Mouse (Mus musculus) 3T3-L1 (cell line): ENCODE measurements around the gene Calml3.
"Not testable (repeated sequence)": the region's sequence is repeated elsewhere in the genome, so short reads cannot be mapped to it uniquely, and the experiment has no call there.

Experiments used
- DNase-seq: peaks from one replicate; pipeline ENCODE4 v3.0.0-alpha.2; 2015; ENCODE audit warnings: low read depth, low spot score

The Calml3 gene

DNA sequence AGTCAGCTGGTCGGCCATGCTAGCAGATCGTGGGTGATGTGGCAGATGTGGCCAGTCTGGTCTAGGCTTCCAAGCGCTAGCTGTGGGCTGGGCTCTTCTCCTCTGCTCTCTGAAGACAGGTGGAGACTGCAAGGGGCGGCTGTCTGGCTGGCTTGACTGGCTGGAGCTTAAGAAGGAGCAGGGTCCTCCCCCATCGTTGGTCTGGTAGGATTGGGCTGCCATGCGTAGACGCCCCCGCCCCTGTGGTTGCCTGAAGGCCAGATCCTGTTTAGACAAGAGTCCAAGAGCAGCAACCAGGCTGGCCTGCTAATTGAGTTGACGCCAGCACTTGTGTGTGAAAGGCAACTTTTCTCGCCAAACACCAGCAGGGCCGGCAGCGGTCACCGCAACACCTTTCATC, at the start of gene Calml3:
Gene Calml3 (minus strand): TSS at position 131 of the 400 bp plus-strand sequence.
- no peak for DNase-seq

- DNase-seq, result no peak
Observed at GRCm38 (mm10) chr13:3850330-3850729, 46.2 kb upstream of the Calml3 start.

- not testable (repeated sequence) for DNase-seq
Observed at GRCm38 (mm10) chr13:3840662-3841061, 36.5 kb upstream of the Calml3 start.

DNA sequence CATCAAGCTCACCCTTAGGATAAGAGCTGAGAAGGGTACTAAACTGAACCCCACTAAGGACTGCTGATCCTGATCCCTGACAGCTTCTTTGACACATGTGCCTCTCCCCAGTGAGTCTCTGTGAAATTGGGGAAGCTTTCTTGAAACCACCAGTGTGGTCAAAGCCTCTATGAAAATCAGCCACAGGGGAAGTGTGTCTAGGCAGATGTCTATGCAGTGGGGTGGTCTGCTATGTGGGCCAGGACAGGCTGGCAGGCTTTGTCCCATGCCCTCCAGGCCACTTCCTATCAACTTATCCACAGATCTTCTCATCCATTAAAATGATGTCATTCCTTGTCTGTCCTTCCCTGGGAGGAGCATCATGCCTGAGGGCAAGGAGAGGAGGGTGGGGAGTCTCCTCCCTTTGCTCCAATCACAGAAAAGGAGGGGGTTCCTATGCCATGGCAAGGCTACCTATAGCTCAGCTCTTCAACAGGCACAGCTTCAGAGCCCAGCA, 33.2 kb upstream of the Calml3 start, which contains the start of gene Calm4:
Gene Calm4 (plus strand): TSS at position 446 of the 496 bp plus-strand sequence.
- DNase-seq, result not testable (repeated sequence)

DNA sequence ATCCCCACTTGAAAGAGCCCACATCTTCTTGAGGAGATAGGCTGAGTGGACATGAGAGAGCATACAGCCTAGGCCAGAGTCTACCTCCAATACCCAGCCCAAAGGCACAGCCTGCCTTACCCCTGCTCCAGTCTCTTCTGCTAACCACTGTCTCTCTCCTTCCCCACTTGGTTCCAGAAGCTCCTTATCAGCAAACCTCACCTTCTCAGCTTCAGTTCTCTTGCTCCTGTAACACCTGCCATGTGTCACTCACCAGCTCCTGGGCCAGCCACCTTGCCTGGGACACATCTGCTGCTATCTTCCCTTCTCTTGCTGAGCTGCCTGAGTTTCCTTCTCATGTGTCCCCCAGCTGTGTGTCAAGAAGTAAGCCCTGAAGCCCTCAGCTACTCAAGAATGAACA, 29.5 kb upstream of the Calml3 start:
- not testable (repeated sequence) for DNase-seq

DNA sequence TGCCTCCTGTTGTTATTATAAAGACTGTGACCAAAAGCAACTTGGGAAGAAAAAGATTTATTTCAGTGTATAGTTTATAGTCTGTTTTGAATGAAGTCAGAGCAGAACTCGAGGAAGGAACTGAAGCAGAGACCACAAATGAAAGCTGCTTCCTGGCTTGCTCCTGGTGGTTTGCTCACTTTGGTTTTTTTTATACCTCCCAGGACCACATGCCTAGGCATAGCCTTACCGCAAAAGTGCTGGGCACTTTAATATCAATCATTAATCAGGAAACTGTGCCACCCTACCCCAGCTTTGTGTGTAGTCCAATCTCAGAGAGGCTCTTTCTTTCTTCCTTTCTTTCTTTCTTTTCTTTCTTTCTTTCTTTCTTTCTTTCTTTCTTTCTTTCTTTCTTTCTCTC, 28.3 kb upstream of the Calml3 start:
- DNase-seq, result no peak

GRCm38 (mm10) chr13:3831994-3832393, 27.9 kb upstream of the Calml3 start:
- no peak for DNase-seq

GRCm38 (mm10) chr13:3831546-3831945, 27.4 kb upstream of the Calml3 start:
- no peak for DNase-seq

DNA sequence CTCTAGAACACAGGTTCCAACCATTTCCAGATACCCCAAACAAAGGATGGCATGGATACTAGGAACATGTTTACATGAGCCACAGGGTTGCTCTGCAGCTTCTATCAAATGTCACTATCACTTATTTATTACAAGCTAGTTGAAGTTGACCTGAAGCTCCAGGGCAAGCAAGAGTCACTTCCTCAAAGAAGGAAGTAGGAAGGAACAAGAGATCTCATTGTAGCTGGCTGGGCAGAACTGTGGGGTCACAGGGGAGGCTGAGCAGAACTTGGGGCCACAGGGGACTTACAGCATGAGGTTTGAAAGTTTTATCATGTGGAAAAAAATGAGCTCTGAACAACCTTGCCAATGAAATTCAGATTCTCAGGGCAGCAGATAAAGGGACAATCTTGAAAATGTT, 21.6 kb upstream of the Calml3 start:
- DNase-seq, result no peak

DNA sequence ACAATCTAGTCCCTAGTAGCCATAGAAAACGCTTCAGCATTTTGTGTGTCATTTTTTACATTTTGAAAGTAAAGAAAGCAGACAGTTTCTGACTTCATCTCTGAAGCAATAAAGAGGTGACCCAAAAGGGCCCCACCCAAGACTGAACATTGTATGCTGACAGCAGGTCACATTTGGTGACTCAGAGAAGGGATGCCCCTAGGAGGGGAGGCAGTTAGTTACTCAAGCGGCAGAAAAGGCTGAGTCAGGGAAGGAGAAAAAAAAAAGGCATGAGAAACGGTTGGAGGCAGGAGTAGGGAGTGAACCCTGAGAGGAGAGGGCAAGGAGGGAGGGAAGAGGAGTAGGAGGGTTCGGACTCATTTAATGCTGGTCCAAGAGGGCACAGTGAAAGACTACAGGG, 18.0 kb upstream of the Calml3 start:
- peak; percentile 79 for DNase-seq

GRCm38 (mm10) chr13:3818740-3819076, 14.6 kb upstream of the Calml3 start:
- DNase-seq, result no peak

- DNase-seq, result peak; percentile 47
Observed at GRCm38 (mm10) chr13:3818012-3818739, 14.1 kb upstream of the Calml3 start.

DNA sequence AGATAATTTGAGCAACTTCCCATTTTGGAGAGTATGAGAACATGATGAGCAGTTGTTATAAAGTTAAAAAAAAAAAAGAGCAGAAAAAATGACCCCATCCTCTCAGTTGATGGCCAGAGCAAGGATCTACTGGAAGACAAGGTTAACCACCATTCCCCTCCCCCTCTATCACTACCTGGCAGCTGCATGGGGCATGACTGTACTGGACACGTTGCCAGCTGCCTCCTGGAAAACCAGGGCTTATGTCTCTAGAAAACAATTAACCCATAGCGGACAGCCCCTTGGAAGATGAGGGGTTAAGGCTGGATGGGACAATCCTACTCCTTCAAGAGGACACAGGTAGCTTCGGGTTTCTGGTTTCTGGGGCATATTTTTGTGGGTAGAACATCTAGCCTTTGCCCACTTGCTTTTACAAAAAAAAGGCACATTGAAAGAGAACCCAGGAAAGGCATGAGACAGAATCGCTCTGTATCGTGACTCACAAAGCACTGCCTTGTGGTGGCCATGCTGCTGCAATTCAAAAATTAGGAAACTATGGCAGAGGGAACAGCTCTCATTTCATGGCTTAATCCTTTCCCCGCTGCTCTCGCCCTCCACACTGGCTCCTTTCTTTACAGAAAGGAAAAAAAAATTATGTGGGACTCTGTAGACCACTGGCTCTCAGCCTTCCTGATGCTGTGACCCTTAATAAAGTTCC, 3.2 kb upstream of the Calml3 start:
- peak; percentile 56 for DNase-seq

DNA sequence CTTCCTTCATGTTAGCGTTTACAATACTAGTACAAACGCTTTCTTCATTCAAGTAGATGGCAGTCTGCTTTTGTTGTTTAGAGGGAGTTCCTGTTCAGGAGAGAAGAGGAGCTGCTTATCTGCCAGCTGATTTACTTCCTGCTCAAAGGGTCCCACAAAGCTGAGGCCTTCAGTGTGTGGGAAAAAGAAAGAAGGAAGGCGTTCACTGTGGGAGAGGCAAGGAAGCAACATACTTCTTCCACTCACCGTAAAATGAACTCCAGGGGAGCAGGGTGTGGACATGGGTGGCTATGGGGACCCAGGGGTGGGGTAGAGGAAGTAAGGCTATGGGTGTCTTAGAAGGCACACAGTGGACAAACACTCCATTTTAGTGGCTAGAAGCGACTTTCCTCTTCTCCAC, 1.5 kb upstream of the Calml3 start:
- DNase-seq, result no peak

DNA sequence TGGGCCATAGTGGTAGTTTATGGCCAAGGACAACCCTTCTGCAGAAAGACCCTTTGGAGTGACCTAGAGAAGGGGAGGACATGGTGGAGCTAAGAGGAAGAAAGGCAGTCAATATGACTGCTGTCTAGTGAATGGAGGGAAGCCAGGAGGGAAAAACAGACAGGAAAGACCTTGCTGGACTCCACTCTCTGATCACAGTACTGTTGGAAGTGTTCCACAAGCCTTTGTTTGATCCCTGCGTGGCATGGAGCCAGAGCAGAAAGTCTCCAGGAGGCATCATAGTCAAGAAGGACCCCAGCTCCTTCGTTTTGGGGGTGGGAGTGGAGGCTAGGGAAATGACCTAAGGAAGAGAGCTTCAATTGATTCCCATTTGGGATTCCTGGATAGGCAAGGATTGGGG, 1.0 kb upstream of the Calml3 start:
- no peak for DNase-seq

- DNase-seq, result no peak
Observed at GRCm38 (mm10) chr13:3799386-3799785, 4.7 kb downstream of the Calml3 start.

DNA sequence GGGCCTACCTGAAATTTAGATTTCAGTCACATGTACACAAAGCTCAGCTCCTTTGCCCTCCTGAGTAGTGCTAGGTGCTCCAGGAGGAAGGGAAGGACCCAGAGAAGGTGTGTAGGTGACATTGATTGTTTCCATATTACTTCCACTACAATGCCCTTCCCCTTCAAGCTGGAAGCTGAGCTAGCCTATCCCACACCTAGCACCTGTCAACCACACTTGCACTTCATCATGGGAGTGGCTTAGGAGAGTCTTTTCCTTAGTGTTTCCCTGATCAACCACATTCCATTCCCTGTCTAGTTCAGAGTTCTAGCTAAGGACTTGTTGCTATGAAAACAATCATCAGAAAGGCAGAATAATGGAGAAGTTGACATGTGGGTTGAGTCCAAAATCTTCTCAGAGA, 5.4 kb downstream of the Calml3 start:
- no peak for DNase-seq

- DNase-seq, result no peak
Observed at GRCm38 (mm10) chr13:3796649-3797048, 7.5 kb downstream of the Calml3 start.

DNA sequence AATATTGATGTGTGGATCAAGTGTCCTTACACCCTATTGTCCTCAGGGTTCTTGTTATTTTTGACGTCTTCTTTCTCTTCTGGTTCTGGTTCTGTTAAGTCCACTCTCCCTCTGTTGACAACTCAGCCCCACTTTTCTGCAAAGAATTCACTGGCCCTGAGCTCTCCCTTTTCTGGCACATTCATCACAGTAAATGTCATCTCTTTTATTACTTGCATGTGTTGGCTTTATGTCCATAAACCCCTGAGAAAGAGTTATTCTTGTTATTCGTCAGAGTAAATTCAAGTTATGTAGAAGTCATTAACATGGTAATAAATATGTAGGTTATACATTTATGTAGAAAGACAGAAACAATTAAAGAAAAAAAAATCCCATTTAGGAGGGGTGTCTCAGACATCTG, 14.6 kb downstream of the Calml3 start:
- DNase-seq, result no peak

- DNase-seq, result no peak
Observed at GRCm38 (mm10) chr13:3788588-3788987, 15.5 kb downstream of the Calml3 start.

- no peak for DNase-seq
Observed at GRCm38 (mm10) chr13:3787644-3788043, 16.5 kb downstream of the Calml3 start.

- no peak for DNase-seq
Observed at GRCm38 (mm10) chr13:3787102-3787501, 17.0 kb downstream of the Calml3 start.

DNA sequence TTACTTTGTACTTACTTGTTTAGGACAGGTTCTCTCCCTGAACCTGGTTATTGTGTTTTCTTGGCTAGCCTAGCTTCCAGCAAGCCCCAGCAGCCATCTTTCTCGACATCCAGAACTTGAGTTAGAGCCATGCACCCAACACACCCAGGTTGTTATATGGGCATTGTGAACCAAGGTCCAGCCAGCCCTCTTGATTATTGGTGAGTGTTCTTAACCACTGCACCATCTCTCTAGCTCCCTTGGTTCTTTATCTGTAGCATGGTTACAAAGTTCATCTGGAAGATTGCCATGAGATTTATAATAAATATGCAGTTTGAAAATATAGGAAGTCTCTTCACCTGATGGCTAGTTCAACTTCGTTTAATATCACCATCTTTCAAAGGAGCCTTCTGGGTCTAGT, 20.5 kb downstream of the Calml3 start:
- no peak for DNase-seq
